Mouse (Mus musculus) neural tube, embryonic 15.5 days (tissue): ENCODE results near the gene Dok4. TPM values are rescaled to one million over a fixed set of nuclear protein-coding genes. Genes with fewer than 3 reads are reported as not detected.
A peak's percentile ranks its signal among the peaks of the same experiment; 100 is the strongest.

ENCODE experiments used
- ATAC-seq: fragments of 200-750 bp; cut with Nextera tagmentation; 2 replicates; pipeline ENCODE4 v1.8.0; 2017; ENCODE audit warnings: mild to moderate bottlenecking, moderate TSS enrichment, moderate library complexity; ENCODE audit not compliant: low FRiP score
- H3K27ac ChIP-seq: fragments of 300-500 bp; sonication (generic); replicated peaks from 2 replicates; pipeline ENCODE4 v1.5.1; 2015; ENCODE audit warnings: mild to moderate bottlenecking, inconsistent platforms
- H3K27me3 ChIP-seq: fragments of 300-500 bp; sonication (generic); replicated peaks from 2 replicates; pipeline ENCODE4 v1.6.1; 2015; ENCODE audit warnings: inconsistent platforms
- H3K36me3 ChIP-seq: fragments of 300-500 bp; sonication (generic); 2 replicates; pipeline ENCODE4 v1.6.1; 2015; ENCODE audit warnings: inconsistent platforms
- H3K4me1 ChIP-seq: fragments of 300-500 bp; sonication (generic); 2 replicates; pipeline ENCODE4 v1.6.1; 2015; ENCODE audit warnings: inconsistent platforms
- H3K4me2 ChIP-seq: fragments of 300-500 bp; sonication (generic); 2 replicates; pipeline ENCODE4 v1.6.1; 2015; ENCODE audit warnings: inconsistent platforms, mild to moderate bottlenecking, moderate library complexity
- H3K4me3 ChIP-seq: fragments of 300-500 bp; sonication (generic); replicated peaks from 2 replicates; pipeline ENCODE4 v1.5.1; 2015; ENCODE audit warnings: mild to moderate bottlenecking, inconsistent platforms
- H3K9ac ChIP-seq: fragments of 300-500 bp; sonication (generic); replicated peaks from 2 replicates; pipeline ENCODE4 v1.6.1; 2015; ENCODE audit warnings: mild to moderate bottlenecking, inconsistent platforms
- H3K9me3 ChIP-seq: fragments of 300-500 bp; sonication (generic); replicated peaks from 2 replicates; pipeline ENCODE4 v1.6.1; 2016; ENCODE audit warnings: inconsistent platforms
- WGBS: fragments of 180-500 bp; shearing (Covaris S2); methylation state at CpG from one replicate; pipeline ENCODE4 v1.1.7; 2015; ENCODE audit warnings: mixed read lengths; 5-methylcytosine and 5-hydroxymethylcytosine counted together
- polyA plus RNA-seq: library from polyadenylated mRNA; unstranded; fragments of >200 nt; fragmentation: Nextera tagmentation; extraction: Ambion mirVana; gene quantifications from 2 replicates; pipeline ENCODE4 v1.2.1, GENCODE M21; 2015

Dok4 gene
- 100 and 116 TPM in 2 replicates for polyA plus RNA-seq

DNA sequence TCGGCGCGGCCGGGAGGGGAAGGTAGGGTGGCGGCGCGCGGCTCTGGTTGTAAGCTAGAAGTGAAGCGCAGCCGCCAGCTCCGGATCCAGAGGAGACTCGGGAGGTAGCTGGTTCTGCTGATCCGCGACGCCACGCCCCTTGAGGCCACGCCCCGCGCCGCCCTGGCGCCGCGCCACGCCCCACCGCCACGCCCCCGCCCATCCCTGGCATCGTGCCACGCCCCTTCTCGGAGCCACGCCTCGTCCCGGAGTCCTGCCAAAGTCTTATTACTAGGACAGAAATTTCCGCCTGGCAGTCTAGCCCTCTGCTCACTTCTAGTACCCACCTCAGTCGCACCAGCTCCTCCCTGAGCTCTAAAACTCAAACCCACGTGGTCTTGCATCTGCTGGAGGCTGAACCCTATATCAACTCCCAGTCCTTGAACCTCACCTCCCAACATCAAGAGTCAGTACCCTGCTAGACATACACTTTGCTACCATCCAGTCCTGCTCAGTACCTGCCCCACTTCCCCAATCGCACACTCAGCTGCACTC is at the start of gene Dok4:
TSS of gene Dok4 (minus strand) at position 134 of the 534 bp plus-strand sequence.
- WGBS, result 1% methylated on average over 32 of the region's 37 CpGs
- Histone ChIP-seq H3K4me3 (peak within 1 kb of the TSS; percentile 62), H3K36me3 (no peaks in the 10 kb centered on the region), H3K4me2 (peak within 1 kb of the TSS; percentile 98), H3K4me1 (peaks cover 39% of the 10 kb centered on the region), H3K9ac (peak within 1 kb of the TSS; percentile 64), H3K27ac (0 out of 2 replicates have a peak within 1 kb of the TSS, but pooled peaks have one; percentile 41), H3K27me3 (peaks cover 19% of the 10 kb centered on the region), H3K9me3 (no peaks in the 10 kb centered on the region)
- peak; percentile 27; the same call in 1 of the 2 replicates for ATAC-seq

DNA sequence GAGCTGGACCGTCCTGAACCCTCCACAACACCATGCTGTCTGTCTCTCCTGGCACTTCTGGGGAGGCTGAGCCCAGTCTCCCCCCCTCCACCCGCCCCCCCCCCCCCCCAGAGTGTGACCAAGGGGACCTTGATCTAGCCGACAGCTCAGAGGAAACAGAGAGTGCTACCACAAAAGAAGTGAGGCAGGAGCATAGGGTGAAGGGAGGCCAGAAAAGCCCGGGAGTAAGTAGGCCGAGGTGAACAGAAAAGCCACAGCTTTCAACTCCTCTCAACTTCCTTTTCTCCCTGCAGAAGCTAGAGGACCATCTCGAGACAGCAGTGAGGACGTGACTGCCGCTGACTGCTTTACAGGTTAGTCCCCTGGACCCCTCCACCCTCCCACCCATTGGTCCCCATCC is 47.3 kb upstream of the Dok4 start, which contains the start of gene Adgrg5:
TSS of gene Adgrg5 (plus strand) at position 290 of the 400 bp plus-strand sequence.
- H3K4me1 ChIP-seq, result 0 out of 2 replicates have a peak, but pooled peaks cover 4% of the 10 kb centered on the region
- 55% methylated on average over 7 of the region's 8 CpGs for WGBS
- H3K27ac ChIP-seq, result no peak within 1 kb of the TSS
- no peak for ATAC-seq
- H3K4me2 ChIP-seq, result no peak within 1 kb of the TSS
- no peaks in the 10 kb centered on the region for H3K36me3 ChIP-seq
- no peak within 1 kb of the TSS for H3K9ac ChIP-seq
- H3K4me3 ChIP-seq, result no peak within 1 kb of the TSS
- no peaks in the 10 kb centered on the region for H3K9me3 ChIP-seq
- 0 out of 2 replicates have a peak, but pooled peaks cover 4% of the 10 kb centered on the region for H3K27me3 ChIP-seq

DNA sequence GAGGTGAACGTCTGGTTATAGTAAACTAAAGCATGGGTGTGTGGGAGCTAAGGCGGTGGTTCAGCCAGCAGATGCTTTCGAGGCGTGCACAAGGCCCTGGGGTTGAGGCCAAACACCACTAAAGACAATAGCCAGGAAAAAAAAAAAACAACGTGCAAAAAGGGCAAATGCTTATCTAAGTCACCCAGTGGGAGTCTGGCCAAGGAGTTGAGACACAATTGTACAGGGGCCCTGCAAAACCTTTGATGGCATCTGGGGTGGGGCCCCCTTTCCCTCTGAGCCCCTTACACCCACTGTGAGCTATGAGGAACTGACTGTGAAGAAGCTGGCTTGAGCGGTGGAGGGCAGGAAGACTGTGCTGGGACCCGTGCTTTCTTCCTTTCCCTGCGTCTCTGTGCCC is 46.5 kb upstream of the Dok4 start:
- no peaks in the 10 kb centered on the region for H3K36me3 ChIP-seq
- peaks cover 11% of the 10 kb centered on the region for H3K4me1 ChIP-seq
- no peaks in the 10 kb centered on the region for H3K9me3 ChIP-seq
- ATAC-seq, result no peak
- no peak overlapping the region for H3K9ac ChIP-seq
- no peak overlapping the region for H3K27ac ChIP-seq
- 29% methylated on average over 8 of the region's 8 CpGs for WGBS
- H3K4me2 ChIP-seq, result no peak overlapping the region
- H3K4me3 ChIP-seq, result no peak overlapping the region
- H3K27me3 ChIP-seq, result peaks cover 12% of the 10 kb centered on the region

DNA sequence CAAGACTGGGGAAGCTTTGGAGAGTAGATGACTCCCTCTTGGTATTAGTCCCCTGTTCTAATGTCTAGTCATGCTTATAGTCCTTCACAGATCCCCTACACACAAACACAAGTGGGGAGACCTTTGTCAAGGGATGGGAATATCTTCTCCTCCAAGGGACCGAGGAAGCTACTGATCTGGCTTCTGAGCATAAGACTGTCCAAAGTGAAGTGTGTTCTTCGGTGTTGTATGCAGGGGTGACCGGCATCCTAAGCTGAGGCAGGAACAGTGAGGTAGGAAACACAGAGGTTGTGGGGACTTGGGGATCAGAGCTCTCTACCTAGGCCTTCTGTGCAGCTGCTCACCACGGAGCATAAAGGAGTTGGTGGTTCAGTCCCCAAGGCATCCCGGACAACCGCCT is 46.0 kb upstream of the Dok4 start:
- ATAC-seq, result no peak
- 69% methylated on average over 6 of the region's 6 CpGs for WGBS
- H3K9me3 ChIP-seq, result no peaks in the 10 kb centered on the region
- H3K4me2 ChIP-seq, result no peak overlapping the region
- no peak overlapping the region for H3K4me3 ChIP-seq
- peaks cover 15% of the 10 kb centered on the region for H3K4me1 ChIP-seq
- H3K36me3 ChIP-seq, result no peaks in the 10 kb centered on the region
- no peak overlapping the region for H3K27ac ChIP-seq
- no peak overlapping the region for H3K9ac ChIP-seq
- H3K27me3 ChIP-seq, result peaks cover 16% of the 10 kb centered on the region

DNA sequence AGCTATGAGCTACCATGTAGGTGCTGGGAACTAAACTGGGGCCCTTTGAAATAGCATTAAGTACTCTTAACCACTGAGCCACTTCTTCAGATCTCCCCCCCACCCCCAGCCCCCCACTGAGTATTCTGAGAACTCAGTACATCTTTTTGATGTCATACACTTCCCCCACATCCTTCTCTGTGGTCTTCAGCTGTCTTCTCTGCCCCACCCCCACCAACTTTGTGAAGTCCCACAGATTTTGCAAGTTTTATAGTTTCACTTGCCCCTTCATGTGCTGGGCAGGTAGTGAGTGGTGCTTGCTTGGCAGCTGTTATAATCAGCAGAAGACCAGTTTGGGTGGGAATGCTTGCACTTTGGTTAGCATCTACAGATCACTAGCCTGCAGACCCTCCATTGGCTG is 43.1 kb upstream of the Dok4 start:
- Histone ChIP-seq H3K36me3 (no peaks in the 10 kb centered on the region), H3K27me3 (peaks cover 17% of the 10 kb centered on the region), H3K4me1 (peaks cover 39% of the 10 kb centered on the region), H3K27ac (no peak overlapping the region), H3K4me2 (no peak overlapping the region), H3K4me3 (no peak overlapping the region), H3K9me3 (no peaks in the 10 kb centered on the region), H3K9ac (no peak overlapping the region)
- ATAC-seq, result no peak

DNA sequence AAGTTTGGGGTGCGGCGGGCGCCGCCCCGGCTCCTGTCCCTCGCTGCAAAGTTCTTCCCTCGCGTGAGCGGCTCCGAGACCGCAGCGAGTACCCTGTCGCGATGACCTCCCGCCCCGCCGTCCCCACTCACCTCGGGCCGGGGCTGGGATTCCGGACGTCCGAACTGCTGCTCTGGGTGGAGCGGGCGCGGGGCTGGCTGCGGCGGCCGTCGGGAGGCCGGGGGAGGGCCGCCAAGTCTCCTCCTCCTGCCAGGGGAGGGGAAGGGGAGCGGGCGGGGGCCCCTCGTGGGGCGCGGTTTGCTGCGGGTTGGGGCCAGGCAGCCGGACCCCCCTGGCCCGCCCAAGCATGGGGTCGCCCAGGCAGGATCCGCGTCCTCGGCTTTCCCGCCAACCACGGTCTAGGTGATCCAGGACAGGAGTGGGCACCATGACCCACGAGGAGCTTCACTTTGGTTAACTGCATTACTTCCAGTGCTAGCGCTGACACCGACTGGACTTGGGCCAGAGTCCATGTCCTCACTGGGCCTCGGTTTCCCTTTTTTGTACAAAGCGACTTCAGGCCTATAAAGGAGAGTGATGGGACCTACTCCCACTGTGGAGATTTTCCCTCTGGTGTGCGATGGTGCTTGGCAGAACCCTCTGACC is 41.8 kb upstream of the Dok4 start, which contains the start of gene Ccdc102a:
TSS of gene Ccdc102a (minus strand) at position 248 of the 645 bp plus-strand sequence.
- H3K9me3 ChIP-seq, result no peaks in the 10 kb centered on the region
- no peaks in the 10 kb centered on the region for H3K36me3 ChIP-seq
- peaks cover 28% of the 10 kb centered on the region for H3K27me3 ChIP-seq
- WGBS, result 4% methylated on average over 31 of the region's 51 CpGs
- H3K4me3 ChIP-seq, result peak within 1 kb of the TSS; percentile 52
- ATAC-seq, result peak; percentile 33; the same call in 1 of the 2 replicates
- H3K9ac ChIP-seq, result peak within 1 kb of the TSS; percentile 48
- H3K4me1 ChIP-seq, result peaks cover 48% of the 10 kb centered on the region
- peak within 1 kb of the TSS; percentile 59 for H3K27ac ChIP-seq
- H3K4me2 ChIP-seq, result peak within 1 kb of the TSS; percentile 79

DNA sequence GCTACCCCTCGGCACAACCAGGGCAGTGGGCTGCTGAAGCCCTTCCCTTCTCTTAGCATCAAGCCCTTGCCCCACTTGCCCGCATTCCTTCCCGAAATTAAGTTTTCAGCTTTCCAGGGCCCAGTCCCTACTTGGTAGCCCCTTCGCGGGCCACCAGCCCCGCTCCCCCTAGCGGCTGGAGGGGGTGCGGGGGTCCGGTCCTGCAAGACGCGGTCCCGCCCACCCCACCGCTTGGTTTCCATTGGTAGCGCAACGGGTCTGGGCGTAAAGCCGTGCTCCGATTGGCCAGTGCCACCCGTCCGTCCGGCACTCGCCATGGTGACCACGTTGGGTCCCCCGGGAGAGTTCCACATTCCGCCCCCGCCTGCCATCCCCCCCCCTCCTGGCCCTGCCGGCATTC is 41.2 kb upstream of the Dok4 start:
- peaks cover 47% of the 10 kb centered on the region for H3K4me1 ChIP-seq
- 0% methylated on average over 27 of the region's 27 CpGs for WGBS
- H3K4me3 ChIP-seq, result peak overlapping the region; percentile 52
- peak; percentile 91 for ATAC-seq
- no peaks in the 10 kb centered on the region for H3K9me3 ChIP-seq
- H3K27ac ChIP-seq, result peak overlapping the region; percentile 59
- H3K9ac ChIP-seq, result peak overlapping the region; percentile 48
- peak overlapping the region; percentile 79 for H3K4me2 ChIP-seq
- H3K27me3 ChIP-seq, result peaks cover 33% of the 10 kb centered on the region
- no peaks in the 10 kb centered on the region for H3K36me3 ChIP-seq

DNA sequence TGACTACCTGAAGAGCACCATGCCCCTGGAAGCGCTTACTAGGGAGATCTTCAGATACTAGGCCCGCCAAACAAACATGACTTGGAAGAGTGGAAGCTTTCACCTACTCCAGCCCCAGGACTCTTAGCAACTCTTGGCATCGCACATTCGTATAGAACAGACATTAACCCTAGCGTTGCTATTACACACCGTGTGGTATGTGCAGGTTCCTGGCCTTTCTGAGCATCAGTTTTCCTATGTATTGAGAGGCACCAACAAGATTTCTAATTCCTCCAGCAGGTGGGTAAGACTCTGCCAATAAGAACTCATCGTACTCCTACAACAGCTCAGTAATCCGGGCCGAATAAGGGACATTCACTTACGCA is 40.8 kb upstream of the Dok4 start:
- WGBS, result 13% methylated on average over 10 of the region's 10 CpGs
- Histone ChIP-seq H3K9ac (peak overlapping the region; percentile 47), H3K27ac (no peak overlapping the region), H3K27me3 (peaks cover 37% of the 10 kb centered on the region), H3K4me3 (peak overlapping the region; percentile 52), H3K9me3 (no peaks in the 10 kb centered on the region), H3K4me1 (peaks cover 47% of the 10 kb centered on the region), H3K36me3 (no peaks in the 10 kb centered on the region), H3K4me2 (peak overlapping the region; percentile 79)
- no peak for ATAC-seq

DNA sequence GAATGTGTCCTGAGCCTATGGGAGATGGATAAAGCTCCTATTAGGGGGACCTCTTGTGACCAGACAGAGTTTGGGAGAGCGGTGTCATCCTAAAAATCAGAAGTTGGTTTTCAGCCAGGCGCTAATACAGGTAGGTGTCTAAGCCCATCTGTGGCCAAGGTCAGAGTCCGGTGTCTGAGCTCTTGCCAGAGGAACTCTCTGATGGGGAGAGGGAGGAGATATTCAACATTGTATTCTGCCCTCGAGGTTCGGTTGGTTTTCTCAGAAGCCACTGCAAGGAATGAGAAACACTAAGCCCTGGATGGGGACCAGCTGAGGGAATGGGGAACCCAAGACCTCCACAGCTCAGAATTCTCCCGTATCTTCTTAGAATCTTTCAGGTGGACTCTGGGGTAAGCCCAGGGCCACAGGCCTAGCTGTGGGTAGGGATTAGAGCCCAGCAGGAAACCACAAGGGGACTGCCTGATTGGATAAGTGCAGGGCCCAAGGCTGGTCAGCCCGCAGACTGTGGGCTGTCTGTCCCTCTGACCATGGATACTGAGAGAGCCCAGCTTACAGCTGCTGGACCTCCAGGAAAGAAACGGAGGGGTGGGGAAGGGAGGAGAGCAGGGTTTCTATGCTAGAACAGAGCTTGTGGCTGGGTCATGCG is 40.3 kb upstream of the Dok4 start:
- Histone ChIP-seq H3K9ac (no peak overlapping the region), H3K27ac (no peak overlapping the region)

DNA sequence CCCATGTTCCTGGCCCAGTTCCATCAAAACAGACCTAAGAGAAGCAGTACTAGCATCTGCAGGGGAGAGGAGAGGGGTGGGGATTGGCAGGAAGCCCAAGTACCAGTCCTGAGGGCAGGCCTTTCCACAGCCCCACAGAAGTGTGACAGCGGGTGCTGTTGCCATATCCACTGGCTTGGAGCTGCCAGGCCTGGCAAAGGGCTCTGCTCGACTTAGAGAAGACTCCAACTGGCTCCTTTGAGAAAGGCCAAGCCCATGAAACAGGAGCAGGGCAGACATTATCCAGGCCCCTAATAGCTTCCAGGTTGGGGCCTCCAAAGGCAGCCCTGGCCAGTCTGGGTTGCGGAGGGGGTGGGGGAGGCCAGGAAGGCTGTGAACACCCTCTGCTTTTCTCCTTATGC is 38.6 kb upstream of the Dok4 start:
- Histone ChIP-seq H3K36me3 (no peaks in the 10 kb centered on the region), H3K27me3 (peaks cover 43% of the 10 kb centered on the region), H3K9ac (no peak overlapping the region), H3K4me2 (0 out of 2 replicates have a peak overlapping the region, but pooled peaks have one; percentile 11), H3K4me3 (no peak overlapping the region), H3K4me1 (peaks cover 47% of the 10 kb centered on the region), H3K27ac (no peak overlapping the region), H3K9me3 (no peaks in the 10 kb centered on the region)
- ATAC-seq, result no peak
- WGBS, result 50% methylated on average over 3 of the region's 3 CpGs

More for the DNA sequence above, 40.3 kb upstream of the Dok4 start:
- no peaks in the 10 kb centered on the region for H3K36me3 ChIP-seq
- no peak for ATAC-seq
- peak overlapping the region; percentile 79 for H3K4me2 ChIP-seq
- 67% methylated on average over 9 of the region's 9 CpGs for WGBS
- peak overlapping the region; percentile 52 for H3K4me3 ChIP-seq
- peaks cover 47% of the 10 kb centered on the region for H3K4me1 ChIP-seq
- H3K9me3 ChIP-seq, result no peaks in the 10 kb centered on the region
- H3K27me3 ChIP-seq, result peaks cover 41% of the 10 kb centered on the region

DNA sequence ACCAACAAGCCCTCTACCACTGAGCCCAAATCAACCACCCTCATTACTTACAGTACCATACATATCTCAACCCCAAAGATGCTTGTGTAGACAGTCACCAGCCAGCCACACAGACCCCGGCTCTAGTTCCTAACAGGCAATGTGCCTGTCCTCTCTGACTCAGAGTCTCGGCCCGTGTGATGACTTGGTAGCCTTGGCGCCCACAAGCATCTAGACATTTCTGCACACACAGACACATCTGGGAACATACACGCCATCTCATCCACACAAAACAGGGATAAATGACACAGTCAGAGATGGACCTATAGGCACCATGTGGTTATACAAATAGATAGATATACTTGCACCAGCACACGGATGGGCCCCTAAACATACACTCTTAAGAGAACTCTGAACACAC is 38.1 kb upstream of the Dok4 start:
- H3K27ac ChIP-seq, result no peak overlapping the region
- peaks cover 43% of the 10 kb centered on the region for H3K27me3 ChIP-seq
- WGBS, result 82% methylated on average over 6 of the region's 6 CpGs

More for the DNA sequence above, 38.1 kb upstream of the Dok4 start:
- H3K9me3 ChIP-seq, result no peaks in the 10 kb centered on the region
- no peaks in the 10 kb centered on the region for H3K36me3 ChIP-seq
- no peak overlapping the region for H3K9ac ChIP-seq
- peaks cover 47% of the 10 kb centered on the region for H3K4me1 ChIP-seq
- no peak overlapping the region for H3K4me2 ChIP-seq
- no peak overlapping the region for H3K4me3 ChIP-seq
- ATAC-seq, result no peak
